Mouse (Mus musculus): ENCODE measurements around the gene Meis1. TPM values are rescaled to one million over a fixed set of nuclear protein-coding genes. Genes with fewer than 3 reads are reported as not detected.

Gene Meis1
- polyA plus RNA-seq, 1 experiment from 2014 or later: 116 TPM

DNA sequence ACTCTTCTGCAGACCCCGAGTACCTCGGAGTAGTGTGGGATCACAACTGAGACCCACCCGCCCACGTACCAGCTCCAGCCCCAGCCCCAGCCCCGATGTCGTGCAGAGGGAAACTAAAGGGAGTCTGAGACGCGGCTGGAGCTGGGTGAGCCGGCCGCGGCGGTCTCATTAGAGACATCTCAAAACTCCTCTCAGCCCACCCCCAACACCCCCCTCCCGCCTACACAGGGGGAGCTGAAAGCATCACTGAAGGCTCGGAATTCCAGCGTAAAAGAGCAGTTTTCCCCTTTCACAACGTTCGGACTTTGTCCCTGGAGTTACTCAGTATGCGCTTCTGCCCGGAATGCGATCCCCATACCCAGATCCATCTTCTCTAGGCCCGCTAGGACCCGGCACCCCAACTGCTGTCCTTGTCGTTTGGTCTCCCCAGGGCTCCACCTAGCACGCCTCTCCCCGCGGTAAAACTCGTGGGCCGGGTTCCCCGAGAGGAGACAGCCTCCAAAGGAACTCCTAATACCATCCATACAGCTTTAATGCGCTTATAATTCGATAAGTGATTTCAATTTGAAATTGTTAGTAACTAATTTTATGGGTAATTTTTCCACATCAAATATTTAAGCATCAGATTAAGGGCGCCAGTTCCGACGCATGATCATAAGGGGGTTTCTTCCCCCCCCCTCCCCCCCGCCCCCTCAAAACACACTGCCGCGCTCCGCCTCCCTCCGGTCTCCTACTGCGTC, 141.7 kb downstream of the Meis1 start:
- Histone ChIP-seq H3K4me1 (peaks cover 26% of the 10 kb centered on the region), H3K9ac (peak overlapping the region; percentile 39), H3K27me3 (peaks cover 14% of the 10 kb centered on the region; the same call in 1 of the 2 replicates), H3K27ac (peak overlapping the region; percentile 88), H3K4me3 (peak overlapping the region; percentile 44), H3K4me2 (peak overlapping the region; percentile 69), H3K9me3 (no peaks in the 10 kb centered on the region), H3K36me3 (no peaks in the 10 kb centered on the region)
- WGBS: under 1% methylated on average over 40 of the region's 40 CpGs
- ATAC-seq (ENCODE audit: borderline replicate concordance, extremely low read depth, low FRiP score, low TSS enrichment): peak; percentile 55

DNA sequence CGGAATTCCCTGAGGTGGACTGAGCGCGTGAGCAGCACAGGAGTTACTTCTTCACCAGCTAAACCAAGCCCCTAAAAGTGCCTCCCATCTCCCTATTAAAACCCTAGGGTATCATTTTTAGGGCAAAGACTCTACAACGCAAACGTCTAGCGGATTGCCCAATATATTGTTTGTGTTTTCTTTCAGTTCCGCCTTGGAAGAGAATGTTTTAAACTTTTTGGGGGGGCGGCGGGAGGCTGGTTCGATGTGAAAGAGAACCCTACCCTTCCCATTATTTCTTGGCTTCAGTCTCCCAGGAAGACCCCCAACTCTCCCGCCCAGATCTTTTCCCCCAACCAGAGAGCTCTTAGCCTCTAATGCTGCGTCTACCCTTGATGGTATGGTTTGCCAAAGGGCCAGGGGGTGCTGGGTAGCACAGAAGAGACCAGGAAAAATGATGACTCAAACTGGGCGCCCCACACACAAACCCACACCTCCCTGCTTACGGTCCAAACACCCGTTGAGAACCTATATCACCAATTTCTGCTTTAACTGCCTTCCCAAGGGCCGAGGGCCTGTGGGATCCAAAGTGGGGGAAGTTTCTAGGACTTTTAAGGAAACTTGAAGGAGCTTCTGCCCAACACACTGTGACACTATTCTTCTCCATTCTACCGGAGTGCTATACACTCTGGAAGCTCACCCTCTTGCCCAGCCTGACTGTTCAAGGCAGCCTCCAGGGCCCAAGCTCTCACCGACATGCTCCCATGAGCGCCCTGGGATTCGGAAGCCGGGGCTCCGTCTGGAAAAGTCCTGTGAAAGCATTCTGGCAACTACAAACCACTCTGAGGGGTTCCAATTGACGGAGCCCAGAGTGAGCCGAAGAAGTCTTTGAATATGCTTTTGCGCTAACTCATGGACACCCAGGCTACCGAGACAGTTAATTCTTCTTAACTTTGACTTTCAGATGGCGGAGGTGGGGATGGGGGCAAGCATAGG, 142.6 kb downstream of the Meis1 start:
- H3K9me3 ChIP-seq: no peaks in the 10 kb centered on the region
- H3K4me2 ChIP-seq: peak overlapping the region; percentile 69
- ATAC-seq (ENCODE audit: borderline replicate concordance, extremely low read depth, low FRiP score, low TSS enrichment): no peak
- H3K9ac ChIP-seq: peak overlapping the region; percentile 40
- H3K4me1 ChIP-seq: peaks cover 29% of the 10 kb centered on the region
- H3K36me3 ChIP-seq: no peaks in the 10 kb centered on the region
- H3K27me3 ChIP-seq: peaks cover 20% of the 10 kb centered on the region
- 9% methylated on average over 27 of the region's 27 CpGs for WGBS
- H3K27ac ChIP-seq: peak overlapping the region; percentile 88
- H3K4me3 ChIP-seq: peak overlapping the region; percentile 44

DNA sequence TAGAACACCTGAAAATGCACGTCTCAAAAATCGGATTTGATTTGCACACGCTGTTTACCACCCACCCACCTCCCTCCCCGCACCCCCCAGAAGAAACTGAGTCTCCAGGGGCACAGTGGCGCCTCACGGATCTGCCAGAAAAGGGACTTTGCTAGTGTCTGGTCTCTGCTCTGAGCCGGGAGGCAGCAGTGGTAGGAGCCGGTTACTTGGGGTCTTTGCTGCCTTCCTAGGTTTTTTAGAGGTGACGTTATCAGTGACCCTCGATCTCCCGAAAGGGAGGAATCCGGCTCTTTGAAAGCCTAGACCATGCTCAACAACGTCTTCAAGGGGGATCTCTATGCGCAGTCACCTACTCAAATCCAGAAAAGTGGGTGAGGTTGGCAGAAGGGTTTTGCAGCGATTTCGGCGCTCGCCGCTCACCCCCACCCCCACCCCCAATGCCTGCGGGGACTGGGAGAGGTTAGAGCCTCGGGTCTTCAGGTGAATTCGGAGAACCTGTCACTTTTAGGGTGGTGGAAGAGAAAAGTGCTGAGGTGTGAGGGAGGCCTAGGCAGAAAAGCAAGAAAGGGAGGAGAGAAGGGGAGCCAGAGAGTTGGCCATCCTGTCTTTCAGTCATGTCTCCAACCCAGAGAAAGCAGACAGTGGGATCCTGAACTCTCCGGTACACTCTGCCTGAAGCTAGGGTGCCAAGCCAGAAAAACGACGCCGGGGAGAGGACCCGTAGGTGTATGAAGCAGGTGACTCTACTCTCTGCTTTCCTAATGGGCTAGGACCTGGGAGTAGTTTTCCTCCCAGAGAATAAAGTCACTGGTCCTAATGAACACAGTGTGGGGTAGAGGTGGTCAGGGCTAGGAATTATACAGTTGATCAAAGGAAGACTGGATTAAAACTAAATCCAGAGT, 143.5 kb downstream of the Meis1 start:
- Histone ChIP-seq H3K4me1 (peaks cover 31% of the 10 kb centered on the region), H3K27me3 (peaks cover 23% of the 10 kb centered on the region), H3K4me3 (peak overlapping the region; percentile 44), H3K36me3 (no peaks in the 10 kb centered on the region), H3K27ac (peak overlapping the region; percentile 88), H3K9me3 (no peaks in the 10 kb centered on the region), H3K4me2 (peak overlapping the region; percentile 69), H3K9ac (peak overlapping the region; percentile 40)
- WGBS: 2% methylated on average over 27 of the region's 27 CpGs
- no peak for ATAC-seq (ENCODE audit: borderline replicate concordance, extremely low read depth, low FRiP score, low TSS enrichment)

DNA sequence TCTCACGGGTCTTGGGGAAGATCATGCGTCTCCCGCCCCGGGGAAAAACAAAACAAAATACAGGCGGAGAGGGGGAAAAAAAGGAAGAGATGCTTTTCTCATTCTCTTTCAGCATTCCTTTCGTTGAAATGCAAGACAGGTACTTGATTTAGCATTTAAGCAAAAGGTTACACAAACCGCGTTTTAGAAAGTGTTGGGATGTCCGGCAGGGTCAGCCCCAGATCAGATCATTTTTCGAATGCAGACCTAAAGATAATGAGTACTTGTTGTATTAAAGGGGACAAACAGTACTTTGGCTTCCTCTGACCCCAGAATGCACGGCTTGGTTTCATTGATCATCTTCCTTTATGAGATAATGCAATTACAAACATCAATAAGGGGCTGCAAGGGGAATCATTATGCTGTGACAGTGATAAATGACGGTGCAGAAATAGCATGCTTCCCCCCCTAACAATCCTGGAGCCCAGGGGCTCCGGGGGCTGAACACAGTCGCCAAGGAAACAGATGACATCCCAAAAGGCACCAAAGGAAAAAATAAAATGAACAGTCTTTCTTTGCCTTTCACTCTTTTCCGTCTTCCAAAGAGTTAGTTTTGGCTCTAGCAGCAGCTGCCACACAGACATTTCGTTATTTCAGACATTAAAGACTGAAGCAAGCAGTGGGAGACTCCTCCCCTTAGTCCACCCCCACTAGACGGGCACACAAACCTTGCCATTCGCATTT, 144.3 kb downstream of the Meis1 start:
- H3K9ac ChIP-seq: peak overlapping the region; percentile 40
- peak overlapping the region; percentile 88 for H3K27ac ChIP-seq
- peaks cover 35% of the 10 kb centered on the region for H3K4me1 ChIP-seq
- H3K9me3 ChIP-seq: no peaks in the 10 kb centered on the region
- peaks cover 26% of the 10 kb centered on the region for H3K27me3 ChIP-seq
- peak overlapping the region; percentile 69 for H3K4me2 ChIP-seq
- peak overlapping the region; percentile 44 for H3K4me3 ChIP-seq
- ATAC-seq (ENCODE audit: borderline replicate concordance, extremely low read depth, low FRiP score, low TSS enrichment): no peak
- WGBS: 3% methylated on average over 18 of the region's 18 CpGs
- H3K36me3 ChIP-seq: no peaks in the 10 kb centered on the region

GRCm38 (mm10) chr11:18873451-18874277, 145.1 kb downstream of the Meis1 start:
- H3K27me3 ChIP-seq: peaks cover 26% of the 10 kb centered on the region
- peak overlapping the region; percentile 69 for H3K4me2 ChIP-seq
- H3K9me3 ChIP-seq: no peaks in the 10 kb centered on the region
- ATAC-seq (ENCODE audit: borderline replicate concordance, extremely low read depth, low FRiP score, low TSS enrichment): no peak
- H3K36me3 ChIP-seq: no peaks in the 10 kb centered on the region
- H3K4me3 ChIP-seq: peak overlapping the region; percentile 44
- H3K9ac ChIP-seq: no peak overlapping the region
- peaks cover 35% of the 10 kb centered on the region for H3K4me1 ChIP-seq
- peak overlapping the region; percentile 88 for H3K27ac ChIP-seq
- 8% methylated on average over 9 of the region's 9 CpGs for WGBS

DNA sequence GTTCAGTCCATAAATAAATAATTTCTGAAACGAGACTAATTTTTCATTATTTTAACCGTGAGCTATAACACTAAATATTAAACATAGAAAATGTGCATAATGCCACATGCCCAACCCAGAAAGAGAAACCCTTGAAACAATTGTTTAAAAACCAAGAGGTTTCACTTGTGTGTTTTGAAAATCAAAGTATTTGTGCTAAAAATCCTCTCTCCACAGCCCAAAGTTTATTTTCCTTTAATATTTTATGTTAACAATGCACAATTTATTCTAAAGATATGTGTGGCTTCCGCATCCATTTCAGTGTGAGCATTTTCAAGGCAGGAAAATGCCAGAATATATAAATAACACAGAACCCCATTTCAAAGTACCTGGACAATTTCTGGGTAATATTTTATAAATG, 146.0 kb downstream of the Meis1 start:
- WGBS: 16% methylated on average over 3 of the region's 3 CpGs
- Histone ChIP-seq H3K36me3 (no peaks in the 10 kb centered on the region), H3K4me3 (no peak overlapping the region), H3K27ac (no peak overlapping the region), H3K9ac (no peak overlapping the region), H3K9me3 (no peaks in the 10 kb centered on the region), H3K4me2 (peak overlapping the region; percentile 85; the same call in 1 of the 2 replicates), H3K4me1 (peaks cover 35% of the 10 kb centered on the region), H3K27me3 (peaks cover 26% of the 10 kb centered on the region)
- ATAC-seq (ENCODE audit: borderline replicate concordance, extremely low read depth, low FRiP score, low TSS enrichment): no peak

DNA sequence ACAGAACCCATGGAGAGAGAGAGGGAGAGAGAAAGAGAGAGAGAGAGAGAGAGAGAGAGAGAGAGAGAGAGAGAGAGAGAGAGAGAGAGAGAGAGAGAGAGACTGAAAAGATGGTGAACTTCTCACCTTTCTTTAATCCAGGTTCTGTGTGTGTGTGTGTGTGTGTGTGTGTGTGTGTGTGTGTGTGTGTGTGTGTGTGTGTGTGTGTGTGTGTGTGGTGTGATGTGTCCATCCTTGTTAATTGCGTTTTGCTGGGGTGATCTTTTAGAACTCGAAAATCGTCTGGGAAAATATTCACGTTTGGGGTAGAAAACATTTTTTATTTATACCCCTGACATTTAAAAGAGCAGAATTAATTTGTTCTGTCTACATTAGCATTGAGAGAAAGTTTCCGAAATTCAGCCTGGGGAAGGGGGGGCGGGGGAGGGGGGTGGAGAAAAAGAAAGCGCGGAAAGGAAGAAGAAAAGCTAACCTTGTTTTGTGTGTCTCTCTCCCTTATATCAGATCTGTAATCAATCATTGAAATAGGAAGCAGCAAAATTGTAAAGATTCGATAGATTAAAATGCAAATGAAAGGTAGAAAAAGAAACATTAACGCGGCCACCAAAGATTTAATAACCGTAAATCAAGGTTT, 146.6 kb downstream of the Meis1 start:
- no peaks in the 10 kb centered on the region for H3K36me3 ChIP-seq
- H3K9ac ChIP-seq: peak overlapping the region; percentile 64; the same call in 1 of the 2 replicates
- WGBS: 5% methylated on average over 12 of the region's 12 CpGs
- H3K4me1 ChIP-seq: peaks cover 35% of the 10 kb centered on the region
- no peaks in the 10 kb centered on the region for H3K9me3 ChIP-seq
- ATAC-seq (ENCODE audit: borderline replicate concordance, extremely low read depth, low FRiP score, low TSS enrichment): no peak
- peak overlapping the region; percentile 82; the same call in 1 of the 2 replicates for H3K27ac ChIP-seq
- peak overlapping the region; percentile 85 for H3K4me2 ChIP-seq
- H3K27me3 ChIP-seq: peaks cover 26% of the 10 kb centered on the region
- H3K4me3 ChIP-seq: peak overlapping the region; percentile 44

DNA sequence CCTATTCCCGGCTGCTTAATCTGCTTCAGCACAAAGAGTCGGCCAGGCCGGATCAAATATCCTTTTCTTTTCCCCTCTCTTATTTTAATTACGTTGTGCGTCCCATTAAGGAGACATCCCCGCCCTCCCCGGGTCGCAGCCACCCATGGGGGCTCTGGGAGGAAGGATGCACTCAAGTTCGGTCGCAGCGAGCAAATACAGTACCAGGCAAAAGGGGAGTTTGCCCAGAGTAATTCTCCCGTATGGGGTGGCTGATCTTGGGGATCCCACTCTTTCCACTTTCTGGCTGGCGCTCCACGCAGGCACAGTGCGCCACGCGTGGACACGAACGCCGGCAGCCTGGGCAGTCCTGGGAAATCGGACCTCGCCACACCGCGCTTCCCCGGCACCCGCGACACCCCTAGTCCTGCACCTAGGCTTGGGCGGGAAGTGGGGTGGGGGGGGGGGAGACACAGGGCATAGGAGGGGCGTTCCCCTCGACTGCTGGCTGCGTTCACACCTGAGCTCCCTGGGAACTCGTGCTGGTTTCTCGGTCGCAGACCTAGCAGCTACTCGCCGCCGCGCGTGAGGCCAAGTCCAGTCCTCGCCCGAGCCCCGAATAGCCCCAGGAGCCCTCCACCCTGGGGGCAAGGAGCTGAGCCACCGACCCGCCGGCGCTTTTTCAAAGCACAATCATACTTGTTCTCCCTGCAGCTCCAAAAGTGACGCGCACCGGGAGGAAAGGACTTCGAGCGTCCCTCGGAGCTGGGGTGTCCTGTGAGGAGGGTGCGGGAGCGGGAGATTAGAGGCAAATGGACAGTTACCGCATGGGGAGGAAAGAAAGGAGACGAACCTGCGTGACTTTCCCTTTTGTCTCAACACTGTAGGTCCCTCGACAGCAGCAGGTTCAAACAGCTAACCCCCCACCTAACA, 147.4 kb downstream of the Meis1 start:
- Histone ChIP-seq H3K36me3 (no peaks in the 10 kb centered on the region), H3K4me3 (peak overlapping the region; percentile 44), H3K9me3 (no peaks in the 10 kb centered on the region), H3K9ac (peak overlapping the region; percentile 64), H3K27ac (peak overlapping the region; percentile 82), H3K27me3 (peaks cover 25% of the 10 kb centered on the region), H3K4me2 (peak overlapping the region; percentile 85), H3K4me1 (peaks cover 29% of the 10 kb centered on the region)
- ATAC-seq (ENCODE audit: borderline replicate concordance, extremely low read depth, low FRiP score, low TSS enrichment): peak; percentile 29; the same call in 1 of the 2 replicates
- WGBS: under 1% methylated on average over 56 of the region's 58 CpGs
